Mouse (Mus musculus) liver (tissue): ENCODE measurements around the gene Gpr39.
"Not testable (repeated sequence)": the region's sequence is repeated elsewhere in the genome, so short reads cannot be mapped to it uniquely, and the experiment has no call there.

Source experiments
- DNase-seq: peaks from one replicate; pipeline ENCODE4 v3.0.0-alpha.2; 2020; ENCODE audit warnings: mixed read lengths

The Gpr39 gene

DNA sequence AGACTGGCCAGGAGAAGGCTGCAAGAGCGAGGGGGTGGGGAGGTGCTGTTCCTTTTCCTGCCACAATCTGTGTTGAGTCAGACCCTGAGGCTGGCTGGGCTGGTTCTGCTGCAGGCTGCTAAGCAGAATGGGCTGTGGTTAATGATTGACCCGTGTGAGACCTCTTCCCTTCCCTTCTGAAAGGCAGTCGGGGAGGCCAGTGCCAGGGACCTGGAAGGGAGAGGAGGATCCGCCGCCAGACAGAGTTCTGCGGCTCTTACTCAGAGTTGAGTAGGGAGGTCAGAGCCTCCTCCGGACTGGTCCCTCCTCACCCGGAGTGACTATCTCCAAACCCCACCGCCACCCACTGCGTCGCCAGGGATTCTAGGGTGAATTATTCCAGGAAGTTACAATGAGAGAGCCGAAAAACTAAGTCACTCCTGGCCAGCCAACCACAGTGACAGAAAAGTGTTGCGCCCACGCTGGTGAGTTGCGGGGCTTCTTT lies at the start of gene Gpr39:
Gpr39 (plus strand) TSS at position 206 of the 484 bp plus-strand sequence.
- peak; percentile 65 for DNase-seq

DNA sequence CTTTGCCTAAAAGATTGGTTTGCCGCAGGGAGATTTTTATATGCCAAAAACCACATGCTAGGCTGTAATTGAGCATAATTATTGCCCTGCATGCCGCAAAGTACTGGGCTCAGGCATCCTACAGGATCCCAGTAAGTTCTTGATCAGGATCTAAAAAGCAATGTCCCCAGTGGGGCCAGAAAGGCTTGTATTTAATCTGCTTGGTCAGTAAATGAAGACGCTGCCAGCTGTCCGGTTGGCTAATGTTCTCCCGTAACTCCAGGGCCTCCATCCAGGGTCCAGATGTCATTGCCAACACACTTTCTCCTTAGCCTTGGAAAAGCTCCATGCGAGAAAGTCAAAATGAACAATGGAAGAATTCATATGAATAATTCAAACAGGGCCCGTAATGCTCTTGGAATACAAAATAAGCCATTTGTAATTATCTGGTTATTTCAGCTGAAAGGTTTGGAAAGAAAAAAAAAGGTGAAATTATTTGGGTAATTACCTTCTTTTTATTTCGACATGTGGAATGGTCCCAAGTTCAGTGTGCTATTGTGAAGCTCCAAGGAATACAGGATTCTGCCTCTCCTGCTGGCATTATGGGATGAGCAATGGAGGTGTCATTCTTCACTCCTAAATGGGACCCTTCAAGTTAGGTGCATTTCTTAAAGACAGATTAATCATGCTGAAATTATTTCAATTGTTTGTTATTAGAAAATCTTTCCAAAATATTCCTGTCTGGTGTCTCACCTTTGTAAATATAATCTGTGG lies 37.1 kb upstream of the Gpr39 start:
- DNase-seq, result no peak

DNA sequence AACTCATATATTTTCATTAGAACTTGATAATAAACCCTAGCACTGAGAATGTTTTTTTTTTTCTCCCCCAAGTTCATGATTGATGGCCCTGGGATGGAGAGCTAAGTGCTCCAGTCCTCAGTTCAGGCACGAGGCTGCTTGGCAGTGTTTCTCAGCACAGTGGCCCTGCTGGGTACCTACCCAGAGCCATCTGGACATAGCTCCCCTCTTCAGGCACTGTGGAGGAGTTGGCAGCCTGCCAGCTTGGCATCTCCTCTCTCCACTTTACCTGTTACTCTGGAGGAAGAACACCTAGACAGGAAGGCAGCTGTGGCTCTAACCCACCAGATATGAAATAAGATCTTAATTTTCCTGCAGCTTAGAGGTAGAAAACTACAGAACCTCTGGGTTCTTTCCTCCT lies 33.2 kb upstream of the Gpr39 start:
- DNase-seq, result no peak

DNA sequence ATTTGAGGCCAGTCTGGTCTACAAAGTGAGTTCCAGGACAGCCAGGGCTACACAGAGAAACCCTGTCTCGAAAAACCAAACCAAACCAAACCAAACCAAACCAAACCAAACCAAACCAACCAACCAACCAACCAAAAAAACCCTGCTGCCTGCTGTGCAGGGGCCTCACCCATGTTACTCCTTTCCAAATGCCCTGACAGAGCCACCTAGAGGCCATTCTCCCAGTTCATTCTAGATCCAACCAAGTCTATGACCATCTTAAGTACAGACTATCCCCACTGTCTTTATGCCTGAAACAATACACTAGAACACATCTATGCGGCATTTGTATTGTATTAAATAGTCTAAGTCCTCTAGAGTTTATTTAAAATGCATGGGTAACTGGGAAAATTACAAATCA lies 30.0 kb upstream of the Gpr39 start:
- not testable (repeated sequence) for DNase-seq

- no peak for DNase-seq
Measured at GRCm38 (mm10) chr1:125648011-125648410, 28.8 kb upstream of the Gpr39 start.

GRCm38 (mm10) chr1:125649056-125649455 lies 27.7 kb upstream of the Gpr39 start:
- no peak for DNase-seq

DNA sequence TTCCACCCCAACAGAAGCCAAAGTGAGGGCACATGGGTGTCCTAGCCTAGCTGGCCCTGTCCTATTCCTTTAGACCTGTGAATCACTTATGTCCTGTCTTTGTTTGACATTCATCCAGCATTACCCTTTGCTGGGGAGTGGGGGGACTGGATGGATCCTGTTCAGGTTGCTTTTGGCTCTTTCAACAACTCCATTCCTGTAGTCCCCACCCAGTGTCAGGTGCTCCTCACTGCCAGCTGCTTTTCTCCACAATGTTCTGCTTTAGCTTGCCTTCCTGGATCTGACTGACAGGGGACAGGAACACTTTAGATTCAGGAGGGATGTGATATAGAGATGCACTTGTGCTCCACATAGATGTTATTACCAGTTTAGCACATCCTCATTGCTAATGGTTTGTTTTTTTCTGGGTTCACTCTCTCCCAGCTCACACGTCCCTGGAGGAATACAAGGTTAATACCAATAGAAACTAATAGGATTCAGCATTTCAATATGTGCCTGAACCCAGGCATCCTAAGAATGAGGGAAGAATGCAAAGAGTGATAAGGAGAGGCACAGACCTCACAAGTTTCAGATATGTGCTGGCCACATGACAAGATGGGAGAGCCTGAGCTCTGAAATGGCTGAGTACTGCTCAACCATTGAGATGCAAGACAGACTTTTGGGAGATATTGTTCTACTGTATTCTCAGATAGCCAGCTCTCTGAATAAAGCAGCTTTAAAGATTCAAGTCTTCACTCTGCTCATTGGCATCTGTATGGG lies 23.8 kb upstream of the Gpr39 start:
- DNase-seq, result no peak

DNA sequence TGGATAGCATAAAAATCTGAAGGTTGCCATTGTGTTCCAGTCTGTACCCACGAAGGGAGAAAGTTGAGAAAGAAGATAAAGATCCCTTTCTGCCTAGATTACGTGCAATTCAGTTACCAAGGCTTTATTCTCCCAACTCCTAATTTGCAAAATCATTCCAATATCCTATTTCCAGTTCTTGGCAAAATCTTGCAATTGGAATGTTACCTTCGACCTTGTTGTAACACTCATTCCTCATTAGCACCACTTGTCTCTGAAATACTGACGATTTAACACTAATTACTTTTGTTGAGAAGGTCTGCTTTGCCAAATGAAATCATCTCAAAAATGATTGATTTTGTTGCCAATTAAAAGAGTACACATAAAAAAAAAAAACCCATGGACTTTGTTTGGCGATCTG lies 19.4 kb upstream of the Gpr39 start:
- DNase-seq, result no peak

DNA sequence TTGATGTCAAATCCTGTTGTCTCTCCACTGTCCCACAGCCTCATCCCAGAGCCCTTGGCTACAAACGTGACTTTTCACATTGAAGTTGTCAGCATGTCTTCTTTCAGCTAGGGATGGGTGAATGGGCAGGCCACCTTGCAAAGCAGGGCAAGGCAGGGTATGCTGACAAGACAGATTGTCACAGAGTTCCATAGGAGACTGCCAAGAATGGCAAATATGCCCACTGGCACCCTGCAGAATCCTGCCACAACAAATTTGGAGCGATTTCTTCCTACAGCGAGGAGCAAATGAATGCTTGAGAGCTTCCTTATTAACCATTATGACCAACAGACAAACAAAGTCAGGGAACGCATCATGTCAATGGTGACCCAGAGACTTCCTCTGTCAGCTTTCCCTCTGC lies 16.6 kb upstream of the Gpr39 start:
- DNase-seq, result no peak

DNA sequence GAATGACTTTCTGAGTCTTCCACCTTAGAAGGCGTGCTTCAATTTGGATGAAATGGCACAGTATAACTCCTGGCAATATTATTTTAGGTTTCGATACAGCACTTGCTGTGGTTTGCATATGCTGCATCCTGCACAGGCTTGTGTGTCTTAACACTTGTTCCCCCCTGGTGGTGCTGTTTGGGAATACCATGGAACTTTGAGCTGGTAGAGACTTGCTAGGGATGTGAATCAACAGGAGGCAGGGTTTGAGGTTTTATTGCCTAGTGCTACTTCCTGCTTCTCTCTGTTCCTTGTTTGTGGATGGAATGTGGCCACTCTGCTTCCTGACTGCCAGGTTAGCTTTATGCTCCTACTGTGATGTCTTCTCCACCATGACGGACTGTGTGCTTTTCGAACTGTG lies 15.9 kb upstream of the Gpr39 start:
- no peak for DNase-seq

- DNase-seq, result no peak
Measured at GRCm38 (mm10) chr1:125662058-125662457, 14.7 kb upstream of the Gpr39 start.

- DNase-seq, result no peak
Measured at GRCm38 (mm10) chr1:125662660-125663059, 14.1 kb upstream of the Gpr39 start.

DNA sequence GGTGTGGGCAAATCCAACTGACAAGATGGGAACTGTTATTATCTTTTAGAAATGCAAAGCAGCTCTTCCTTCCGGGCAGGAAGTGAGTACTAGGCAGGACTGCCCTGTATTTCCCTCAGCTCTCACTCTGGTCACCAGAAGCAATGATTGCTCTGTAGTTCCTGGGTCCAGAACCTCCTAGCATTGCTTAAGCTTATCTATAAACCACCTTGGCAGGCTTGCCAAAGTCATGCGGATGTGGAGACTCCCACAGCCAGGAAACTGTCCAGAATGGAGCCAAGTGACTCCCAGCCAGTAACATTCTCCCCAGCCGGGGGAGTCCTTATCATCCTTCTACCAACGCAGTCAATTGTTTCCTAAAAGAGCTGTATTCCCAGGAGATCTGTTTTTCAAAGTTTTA lies 13.7 kb upstream of the Gpr39 start:
- DNase-seq, result peak; percentile 21

- no peak for DNase-seq
Measured at GRCm38 (mm10) chr1:125665127-125665637, 11.6 kb upstream of the Gpr39 start.

DNA sequence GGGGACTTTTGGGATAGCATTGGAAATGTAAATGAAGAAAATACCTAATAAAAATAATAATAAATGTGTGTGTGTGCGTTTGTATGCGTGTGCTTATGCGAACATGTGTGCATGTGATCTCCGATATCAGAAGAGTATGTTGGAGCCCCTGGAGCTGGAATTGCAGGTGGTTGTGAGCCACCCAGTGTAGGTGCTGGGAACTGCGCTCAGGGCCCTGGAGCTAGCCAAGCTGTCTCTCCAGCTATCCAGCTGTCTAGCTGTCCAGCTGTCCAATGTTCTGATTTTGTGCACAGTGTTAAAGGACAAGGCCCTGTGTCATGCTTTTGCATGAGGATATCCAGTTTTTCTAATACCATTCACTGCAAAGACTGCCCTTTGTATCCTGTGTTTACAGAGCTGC lies 7.8 kb upstream of the Gpr39 start:
- DNase-seq, result peak; percentile 14

GRCm38 (mm10) chr1:125675186-125675585 lies 1.6 kb upstream of the Gpr39 start:
- no peak for DNase-seq

GRCm38 (mm10) chr1:125677286-125677685 lies 491 bp downstream of the Gpr39 start:
- DNase-seq, result no peak

GRCm38 (mm10) chr1:125679522-125680077 lies 2.8 kb downstream of the Gpr39 start:
- no peak for DNase-seq

DNA sequence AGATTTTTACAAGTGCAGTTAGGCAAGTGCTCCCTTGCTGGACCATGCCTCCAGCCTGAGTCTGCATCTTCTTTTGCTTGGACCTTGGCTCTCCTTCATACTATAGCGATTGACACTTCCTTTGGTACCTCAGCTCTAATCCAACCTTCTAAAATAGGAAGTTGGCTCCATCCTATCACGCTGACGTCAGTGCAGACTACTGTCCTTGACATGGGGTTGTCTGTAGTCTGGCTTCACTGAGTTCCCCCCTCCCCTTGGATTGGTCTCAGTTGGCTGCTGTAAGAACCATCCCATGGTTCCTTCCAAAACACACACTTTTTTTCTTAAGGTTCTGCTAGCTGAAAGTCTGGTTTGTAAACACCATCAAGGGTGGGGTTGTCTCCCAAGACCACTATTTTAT lies 7.6 kb downstream of the Gpr39 start:
- no peak for DNase-seq

DNA sequence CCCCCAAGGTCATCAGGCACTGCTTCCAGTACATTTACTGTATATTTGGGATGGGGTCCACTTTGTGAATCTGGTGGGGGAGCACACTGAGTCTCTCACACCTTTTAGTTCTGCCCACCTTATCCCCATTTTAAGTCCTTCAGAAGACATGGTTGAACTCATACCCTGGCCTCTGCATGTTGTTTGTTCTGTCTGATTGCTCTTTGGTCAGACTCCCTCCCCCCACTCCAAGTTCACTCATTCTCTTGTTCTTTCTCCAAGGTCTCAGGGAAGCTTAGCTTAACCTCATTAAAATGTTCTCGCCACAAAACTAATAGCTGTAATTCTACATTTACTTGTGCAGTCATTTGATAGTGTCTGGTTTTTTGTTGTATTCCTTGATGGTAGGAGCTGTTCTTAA lies 8.5 kb downstream of the Gpr39 start:
- DNase-seq, result no peak

- no peak for DNase-seq
Measured at GRCm38 (mm10) chr1:125687701-125688420, 11.1 kb downstream of the Gpr39 start.

DNA sequence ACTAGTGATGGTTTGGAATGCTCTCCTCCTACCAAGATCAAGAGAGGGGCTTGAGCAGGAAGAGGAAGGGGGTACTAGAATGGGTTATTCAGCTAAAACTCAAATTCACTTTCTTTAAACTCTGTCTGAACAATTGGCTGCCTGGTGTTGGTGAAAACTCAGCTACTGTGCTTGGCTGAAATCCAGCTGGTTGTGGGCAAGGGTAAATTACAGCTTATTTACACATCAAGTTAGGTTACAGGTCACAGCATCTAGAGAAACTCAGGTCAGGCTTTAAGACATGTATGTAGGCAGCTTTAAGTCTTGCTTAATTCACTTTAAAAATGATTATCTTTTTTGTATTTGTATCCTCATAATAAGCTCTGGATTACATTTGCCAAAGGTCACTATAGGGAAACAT lies 16.7 kb downstream of the Gpr39 start:
- DNase-seq, result no peak

DNA sequence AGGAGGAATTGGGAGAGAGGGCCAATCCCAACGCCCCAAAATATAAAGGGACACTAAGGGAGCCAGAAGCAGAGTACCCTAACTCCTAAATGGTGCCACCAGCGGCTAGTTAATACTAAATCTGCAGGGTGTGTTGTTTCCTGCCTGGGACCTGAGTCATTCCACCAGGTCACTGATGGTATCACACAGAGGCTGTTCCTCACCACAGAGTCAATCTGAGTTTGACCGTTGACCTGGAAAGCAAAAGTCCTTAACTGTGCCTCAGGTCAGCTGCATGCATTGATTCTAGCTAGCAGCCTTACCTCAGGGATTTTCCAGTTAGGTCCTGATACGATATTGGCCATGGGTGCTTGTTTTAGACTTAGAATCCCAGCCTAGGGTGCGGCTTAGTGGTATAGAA lies 17.5 kb downstream of the Gpr39 start:
- DNase-seq, result peak; percentile 17
